Mouse (Mus musculus) duodenum, adult 2 months (tissue): ENCODE measurements around the gene Sh2d5. TPM values are rescaled to one million over a fixed set of nuclear protein-coding genes. Genes with fewer than 3 reads are reported as not detected.

Experiments used
- polyA plus RNA-seq: library from polyadenylated mRNA; depleted of rRNA; stranded (reverse); fragments of >200 nt; gene quantifications from 2 replicates; pipeline ENCODE4 v1.2.3, GENCODE M21; 2012; ENCODE audit warnings: low replicate concordance; rRNA removed

Sh2d5 gene
- 0.65 and 0.89 TPM in 2 replicates for polyA plus RNA-seq

GRCm38 (mm10) chr4:138250088-138250960 is at the start of gene Sh2d5, which contains the start of gene Kif17:
Gene Sh2d5 (plus strand): TSS chr4:138250403.
Gene Kif17 (plus strand): TSS chr4:138250435.

DNA sequence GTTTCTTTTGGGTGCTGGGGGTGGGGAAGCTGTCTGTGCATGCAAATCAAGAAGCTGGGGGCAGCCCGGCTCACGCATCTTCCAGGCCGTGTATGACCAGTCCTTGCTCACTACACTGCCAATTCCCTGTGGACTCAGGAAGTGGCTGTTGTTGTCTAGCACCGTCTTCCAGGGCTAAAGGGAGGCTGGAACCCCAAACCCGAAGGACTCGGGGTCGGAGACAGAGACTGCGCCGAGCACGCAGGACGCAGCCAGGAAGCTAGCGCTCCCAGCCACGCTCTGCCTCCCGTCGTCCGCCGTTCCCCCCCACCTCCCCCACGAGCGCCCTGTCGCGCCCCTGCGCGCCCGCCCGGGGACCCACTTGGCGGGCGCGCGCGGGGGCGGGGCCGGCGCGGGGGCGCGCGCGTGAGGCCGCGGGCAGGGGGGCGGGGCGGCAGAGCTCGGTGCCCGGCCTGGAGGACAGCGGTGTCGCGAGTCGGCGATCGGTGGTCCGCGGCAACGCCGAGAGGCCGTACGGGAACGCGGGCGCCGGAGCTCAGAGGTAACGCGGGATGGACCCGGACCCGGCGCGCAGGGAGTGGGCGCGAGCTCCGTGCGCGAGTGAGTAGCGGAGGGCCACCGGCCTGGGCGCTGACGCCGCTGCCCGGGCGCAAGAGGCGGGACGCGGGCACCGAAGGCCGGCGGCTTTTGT is 33.9 kb upstream of the Sh2d5 start, which contains the start of gene Hp1bp3:
Gene Hp1bp3, plus strand, starts transcription at position 97 of the 691 bp plus-strand sequence.

GRCm38 (mm10) chr4:138304340-138305104 is 54.3 kb downstream of the Sh2d5 start, which contains the start of gene Ddost:
Gene Ddost (plus strand): TSS chr4:138304730.

Other genes starting within 250 kb of the Sh2d5 start
- gene Hp1bp3, start 34.1 kb upstream of the Sh2d5 start, polyA plus RNA-seq, result 16.3 and 16.8 TPM in 2 replicates
- gene Kif17, start within 50 bp of the Sh2d5 start, polyA plus RNA-seq, result 0.13 and 0.26 TPM in 2 replicates
- 277 and 359 TPM in 2 replicates for gene Ddost, start 54.3 kb downstream of the Sh2d5 start, polyA plus RNA-seq
- gene Pink1, start 75.9 kb downstream of the Sh2d5 start, polyA plus RNA-seq, result 108 and 186 TPM in 2 replicates
- gene Cda, start 117.6 kb downstream of the Sh2d5 start, polyA plus RNA-seq, result 576 and 630 TPM in 2 replicates
- 0.04 TPM in 1 of 2 replicates, not detected in the other for gene Fam43b, start 146.1 kb downstream of the Sh2d5 start, polyA plus RNA-seq
- gene Mul1, start 184.3 kb downstream of the Sh2d5 start, polyA plus RNA-seq, result 27.5 and 34.9 TPM in 2 replicates
- gene Camk2n1, start 203.9 kb downstream of the Sh2d5 start, polyA plus RNA-seq, result 42.9 and 126 TPM in 2 replicates